Mouse (Mus musculus): ENCODE measurements around the gene Rhbdd1. TPM values are rescaled to one million over a fixed set of nuclear protein-coding genes. Genes with fewer than 3 reads are reported as not detected.
A peak's percentile ranks its signal among the peaks of the same experiment; 100 is the strongest.

The Rhbdd1 gene
- total and polyA plus RNA-seq, 3 experiments = 12.6 to 21.8 (median 19.8) TPM

DNA sequence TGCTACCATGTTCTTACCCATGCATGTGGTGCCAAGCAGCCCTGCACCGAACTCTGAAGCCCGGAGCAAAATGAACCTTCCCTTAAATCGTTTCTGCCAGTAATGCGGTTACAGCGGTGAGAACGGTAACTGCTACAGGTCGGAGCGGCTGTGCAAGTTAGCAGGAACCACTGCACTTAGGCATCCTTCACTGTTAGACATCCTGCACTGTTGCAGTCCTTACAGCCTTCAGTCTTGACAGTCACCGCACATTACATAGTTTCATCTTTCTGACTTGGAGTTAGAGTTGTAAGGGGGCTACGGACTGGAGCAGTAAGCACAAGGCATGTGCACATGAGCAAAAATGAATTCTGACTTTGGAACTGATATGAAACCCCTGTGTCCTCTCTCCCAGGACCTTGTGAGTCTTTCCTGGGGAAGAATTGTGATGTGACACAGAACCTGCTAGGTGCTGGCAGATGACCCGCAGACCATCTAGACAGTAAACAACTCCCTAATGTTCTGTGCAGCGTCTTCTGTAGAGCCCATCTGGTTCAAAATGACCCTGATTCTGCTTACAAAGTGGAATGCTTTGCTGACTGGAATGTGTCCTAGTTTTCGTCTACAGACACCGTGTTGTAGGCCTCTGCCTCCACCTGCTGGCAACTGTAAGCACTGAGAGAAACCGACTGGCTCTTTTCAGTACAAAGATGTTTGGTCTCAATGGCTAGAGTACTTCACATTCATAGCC, 116.8 kb downstream of the Rhbdd1 start:
- dilution Hi-C loops (cut with MboI; ENCODE audit: extremely low pct_ligation_motif_present, extremely low pct_unique_long_range_greater_than_20kb, low sequenced_read_pairs) = no loop called here
- Histone ChIP-seq H3K4me2 (ENCODE audit: insufficient read depth, low read depth, poor library complexity, severe bottlenecking) (no peak overlapping the region), H3K9ac (ENCODE audit: insufficient read depth, low read depth) (no peak overlapping the region), H3K27ac (ENCODE audit: insufficient read depth, low read depth) (no peak overlapping the region), H3K36me3 (replicated peaks in 1 of 2; ENCODE audit: control insufficient read depth in 1 of 2, insufficient read depth in 1 of 2, low read length in 1 of 2) (peaks cover 5 to 56% of the 10 kb centered on the region in 2 experiments), H3K4me3 (replicated peaks in 1 of 3; ENCODE audit: low read depth in 2 of 3, low read length in 2 of 3, poor library complexity in 1 of 3) (no peak overlapping the region), H3K9me3 (replicated peaks; ENCODE audit: low read length) (no peaks in the 10 kb centered on the region), H3K27me3 (replicated peaks) (no peaks in the 10 kb centered on the region), H3K4me1 (ENCODE audit: control insufficient read depth in 1 of 2, insufficient read depth in 2 of 2) (peaks cover 0 to 12% of the 10 kb centered on the region in 2 experiments; a peak in 1 of 4 replicates), H3K79me2 (replicated peaks; ENCODE audit: control insufficient read depth, extremely low read depth, insufficient read depth, poor library complexity, severe bottlenecking) (no peaks in the 10 kb centered on the region)
- peak; percentile 27 for DNase-seq (ENCODE audit: extremely low read depth)
- in situ Hi-C loops (cut with MboI; ENCODE audit: low pct_ligation_motif_present, low pct_unique_long_range_greater_than_20kb, low sequenced_read_pairs) = no loop called here
- peak; percentile 63 for TF ChIP-seq SMC3 (IDR thresholded peaks at IDR 0.05; ENCODE audit: low read depth, low read length)
- TF ChIP-seq CTCF (conservative IDR thresholded peaks at IDR 0.05 in 1 of 2, IDR thresholded peaks at IDR 0.05 in 1 of 2; ENCODE audit: low read depth in 2 of 2, low read length in 2 of 2) = peak; percentile 37 to 74; a peak in 3 of 4 replicates
- TF ChIP-seq RAD21 (IDR thresholded peaks at IDR 0.05; ENCODE audit: low read depth, low read length) = peak; percentile 78
- no peak for TF ChIP-seq NRF1 (IDR thresholded peaks at IDR 0.05; ENCODE audit: low read depth, low read length)
- TF ChIP-seq ZC3H11A (IDR thresholded peaks at IDR 0.05; ENCODE audit: low read depth, low read length) = no peak
- no peak for TF ChIP-seq CHD1 (IDR thresholded peaks at IDR 0.05; ENCODE audit: low read depth, low read length)

- H3K36me3 ChIP-seq (replicated peaks in 1 of 2; ENCODE audit: control insufficient read depth in 1 of 2, insufficient read depth in 1 of 2, low read length in 1 of 2) = peaks cover 5 to 51% of the 10 kb centered on the region in 2 experiments
- H3K9ac ChIP-seq (ENCODE audit: insufficient read depth, low read depth) = no peak overlapping the region
- no peaks in the 10 kb centered on the region for H3K27me3 ChIP-seq (replicated peaks)
- H3K4me1 ChIP-seq (ENCODE audit: control insufficient read depth in 1 of 2, insufficient read depth in 2 of 2) = peaks cover 0 to 12% of the 10 kb centered on the region in 2 experiments; a peak in 1 of 4 replicates
- no peaks in the 10 kb centered on the region for H3K9me3 ChIP-seq (replicated peaks; ENCODE audit: low read length)
- TF ChIP-seq POLR2A (IDR thresholded peaks at IDR 0.05; ENCODE audit: low read depth, low read length) = no peak
- TF ChIP-seq RAD21 (IDR thresholded peaks at IDR 0.05; ENCODE audit: low read depth, low read length) = no peak
- TF ChIP-seq SMC3 (IDR thresholded peaks at IDR 0.05; ENCODE audit: low read depth, low read length) = no peak
- no peak for TF ChIP-seq MAX (IDR thresholded peaks at IDR 0.05; ENCODE audit: low read length)
- no peak for DNase-seq (ENCODE audit: extremely low read depth)
- in situ Hi-C loops (cut with MboI; ENCODE audit: low pct_ligation_motif_present, low pct_unique_long_range_greater_than_20kb, low sequenced_read_pairs) (no loop called here), dilution Hi-C loops (cut with MboI; ENCODE audit: extremely low pct_ligation_motif_present, extremely low pct_unique_long_range_greater_than_20kb, low sequenced_read_pairs) (no loop called here)
- H3K4me3 ChIP-seq (replicated peaks in 1 of 3; ENCODE audit: low read depth in 2 of 3, low read length in 2 of 3, poor library complexity in 1 of 3) = no peak overlapping the region
- no peak overlapping the region for H3K27ac ChIP-seq (ENCODE audit: insufficient read depth, low read depth)
- H3K79me2 ChIP-seq (replicated peaks; ENCODE audit: control insufficient read depth, extremely low read depth, insufficient read depth, poor library complexity, severe bottlenecking) = no peaks in the 10 kb centered on the region
- no peak overlapping the region for H3K4me2 ChIP-seq (ENCODE audit: insufficient read depth, low read depth, poor library complexity, severe bottlenecking)
Observed at GRCm38 (mm10) chr1:82433649-82434005, 117.4 kb downstream of the Rhbdd1 start.

DNA sequence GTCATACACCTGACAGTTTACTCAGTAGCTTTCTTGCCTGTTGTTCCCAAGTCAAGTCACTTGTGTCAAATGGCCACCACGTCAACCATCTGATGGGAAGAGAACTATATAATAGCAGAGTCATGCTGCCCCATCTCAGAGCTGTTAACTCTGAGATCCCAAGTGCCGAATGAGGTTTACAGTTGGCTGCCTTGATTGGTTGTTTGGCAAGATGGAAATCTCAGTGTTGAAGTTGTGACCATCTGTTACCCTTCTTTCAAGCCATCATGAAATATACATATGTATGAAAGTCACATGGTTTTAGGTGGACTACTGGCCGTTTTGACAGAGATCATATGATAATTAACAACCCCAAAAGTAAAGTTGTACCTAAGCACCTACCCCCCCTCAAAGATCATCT, 121.0 kb downstream of the Rhbdd1 start:
- dilution Hi-C loops (cut with MboI; ENCODE audit: extremely low pct_ligation_motif_present, extremely low pct_unique_long_range_greater_than_20kb, low sequenced_read_pairs) = no loop called here
- no peak for DNase-seq (ENCODE audit: extremely low read depth)
- Histone ChIP-seq H3K27ac (ENCODE audit: insufficient read depth, low read depth) (no peak overlapping the region), H3K9me3 (replicated peaks; ENCODE audit: low read length) (no peaks in the 10 kb centered on the region), H3K4me1 (ENCODE audit: control insufficient read depth in 1 of 2, insufficient read depth in 2 of 2) (peaks cover 0 to 3% of the 10 kb centered on the region in 2 experiments; a peak in 1 of 4 replicates), H3K36me3 (replicated peaks in 1 of 2; ENCODE audit: control insufficient read depth in 1 of 2, insufficient read depth in 1 of 2, low read length in 1 of 2) (peaks cover 5 to 60% of the 10 kb centered on the region in 2 experiments), H3K4me3 (replicated peaks in 1 of 3; ENCODE audit: low read depth in 2 of 3, low read length in 2 of 3, poor library complexity in 1 of 3) (no peak overlapping the region), H3K4me2 (ENCODE audit: insufficient read depth, low read depth, poor library complexity, severe bottlenecking) (no peak overlapping the region), H3K9ac (ENCODE audit: insufficient read depth, low read depth) (no peak overlapping the region), H3K27me3 (replicated peaks) (no peaks in the 10 kb centered on the region), H3K79me2 (replicated peaks; ENCODE audit: control insufficient read depth, extremely low read depth, insufficient read depth, poor library complexity, severe bottlenecking) (no peaks in the 10 kb centered on the region)
- in situ Hi-C loops (cut with MboI; ENCODE audit: low pct_ligation_motif_present, low pct_unique_long_range_greater_than_20kb, low sequenced_read_pairs) = no loop called here
- no peak for TF ChIP-seq EP300 (IDR thresholded peaks at IDR 0.05; ENCODE audit: low read length)
- TF ChIP-seq POLR2AphosphoS2 (IDR thresholded peaks at IDR 0.05; ENCODE audit: low read depth, low read length) = no peak
- TF ChIP-seq IRF4 (IDR thresholded peaks at IDR 0.05; ENCODE audit: low read depth, low read length) = no peak
- TF ChIP-seq POLR2A (IDR thresholded peaks at IDR 0.05; ENCODE audit: low read depth, low read length) = no peak
- no peak for TF ChIP-seq UBTF (IDR thresholded peaks at IDR 0.05; ENCODE audit: low read depth, low read length)
- no peak for TF ChIP-seq NRF1 (IDR thresholded peaks at IDR 0.05; ENCODE audit: low read depth, low read length)
- TF ChIP-seq USF2 (conservative IDR thresholded peaks at IDR 0.05; ENCODE audit: low read depth, low read length) = no peak
- no peak for TF ChIP-seq PAX5 (IDR thresholded peaks at IDR 0.05; ENCODE audit: low read length)
